Mouse (Mus musculus) heart, adult 2 months (tissue): ENCODE results near the gene Zfp511.

Experiments
- CTCF ChIP-seq: fragments of 200-600 bp; IDR thresholded peaks from 2 replicates; pipeline ENCODE4 v1.8.1; 2022; ENCODE audit warnings: antibody characterized with exemption, mild to moderate bottlenecking, moderate library complexity
- EP300 ChIP-seq: fragments of 200-500 bp; IDR thresholded peaks from 2 replicates; pipeline ENCODE4 v1.6.1; 2011; ENCODE audit warnings: low read depth, low read length, control low read depth; ENCODE audit not compliant: insufficient read depth

GRCm38 (mm10) chr7:140037171-140037555, 972 bp downstream of the Zfp511 start:
- TF ChIP-seq CTCF (no peak), EP300 (no peak)
